Mouse (Mus musculus) midbrain, postnatal 0 days (tissue): ENCODE results near the gene Card11. TPM values are rescaled to one million over a fixed set of nuclear protein-coding genes. Genes with fewer than 3 reads are reported as not detected.

Experiments used
- ATAC-seq: fragments of 200-750 bp; cut with Nextera tagmentation; 2 replicates; pipeline ENCODE4 v1.8.0; 2017; ENCODE audit warnings: moderate number of reproducible peaks, mild to moderate bottlenecking, moderate TSS enrichment, moderate library complexity; ENCODE audit not compliant: low FRiP score
- DNase-seq: peaks from one replicate; pipeline ENCODE4 v3.0.0-alpha.2; 2015; ENCODE audit warnings: low spot score
- H3K27ac ChIP-seq: fragments of 300-500 bp; sonication (generic); 2 replicates; pipeline ENCODE4 v1.5.1; 2014; ENCODE audit warnings: low read depth, mild to moderate bottlenecking, low read length, mixed read lengths
- H3K27me3 ChIP-seq: fragments of 300-500 bp; sonication (generic); 2 replicates; pipeline ENCODE4 v1.6.1; 2014; ENCODE audit warnings: low read length, control low read depth, mixed read lengths; ENCODE audit not compliant: insufficient read depth
- H3K36me3 ChIP-seq: fragments of 300-500 bp; sonication (generic); 2 replicates; pipeline ENCODE4 v1.6.1; 2014; ENCODE audit warnings: low read length, control low read depth, mixed read lengths; ENCODE audit not compliant: insufficient read depth
- H3K4me1 ChIP-seq: fragments of 300-500 bp; sonication (generic); 2 replicates; pipeline ENCODE4 v1.6.1; 2014; ENCODE audit warnings: mild to moderate bottlenecking, control low read depth, antibody characterized with exemption, low read length, mixed read lengths; ENCODE audit not compliant: insufficient read depth
- H3K4me2 ChIP-seq: fragments of 300-500 bp; sonication (generic); 2 replicates; pipeline ENCODE4 v1.6.1; 2014; ENCODE audit warnings: low read depth, mild to moderate bottlenecking, low read length, mixed read lengths; ENCODE audit not compliant: poor library complexity, severe bottlenecking
- H3K4me3 ChIP-seq: fragments of 300-500 bp; sonication (generic); 2 replicates; pipeline ENCODE4 v1.5.1; 2014; ENCODE audit warnings: low read depth, mild to moderate bottlenecking, low read length, moderate library complexity
- H3K9ac ChIP-seq: fragments of 300-500 bp; sonication (generic); replicated peaks from 2 replicates; pipeline ENCODE4 v1.6.1; 2014; ENCODE audit warnings: mild to moderate bottlenecking, low read length, moderate library complexity, mixed read lengths; ENCODE audit not compliant: poor library complexity, severe bottlenecking
- H3K9me3 ChIP-seq: fragments of 300-500 bp; sonication (generic); 2 replicates; pipeline ENCODE4 v1.6.1; 2016; ENCODE audit warnings: low read length, control low read depth
- CTCF ChIP-seq: IDR thresholded peaks from 2 replicates; pipeline ENCODE4 v1.5.1; 2016; ENCODE audit warnings: antibody characterized with exemption, mild to moderate bottlenecking
- WGBS: fragments of 180-500 bp; shearing (Covaris S2); extraction: QIAGEN DNeasy Blood & Tissue Kit; methylation state at CpG from one replicate; pipeline ENCODE4 v1.1.7; 2014; 5-methylcytosine and 5-hydroxymethylcytosine counted together
- polyA plus RNA-seq: library from polyadenylated mRNA; unstranded; fragments of >200 nt; fragmentation: Nextera tagmentation; extraction: Ambion mirVana; gene quantifications from 2 replicates; pipeline ENCODE4 v1.2.1, GENCODE M21; 2015
- total RNA-seq: library from RNA; depleted of rRNA; stranded (reverse); fragments of >200 nt; gene quantifications from 2 replicates; pipeline ENCODE4 v1.2.3, GENCODE M21; 2014

Gene Card11
- total and polyA plus RNA-seq, 2 experiments from 2014 or later: 0.09 TPM; not detected in 1

GRCm38 (mm10) chr5:140940923-140941491, 59.4 kb downstream of the Card11 start:
- TF ChIP-seq CTCF: no peak
- Histone ChIP-seq H3K36me3 (no peaks in the 10 kb centered on the region), H3K9me3 (no peaks in the 10 kb centered on the region), H3K4me1 (0 out of 2 replicates have a peak, but pooled peaks cover 4% of the 10 kb centered on the region), H3K27me3 (no peaks in the 10 kb centered on the region), H3K4me3 (no peak overlapping the region), H3K27ac (no peak overlapping the region), H3K9ac (no peak overlapping the region), H3K4me2 (no peak overlapping the region)
- 66% methylated on average over 14 of the region's 14 CpGs for WGBS
- ATAC-seq (no peak), DNase-seq (peak; percentile 70)

- no peaks in the 10 kb centered on the region for H3K27me3 ChIP-seq
- DNase-seq: peak; percentile 36
- TF ChIP-seq CTCF: no peak
Measured at GRCm38 (mm10) chr5:140940257-140940922, 60.0 kb downstream of the Card11 start.

GRCm38 (mm10) chr5:140936816-140937215, 63.6 kb downstream of the Card11 start:
- WGBS: 74% methylated on average over 7 of the region's 7 CpGs
- H3K4me2 ChIP-seq: no peak overlapping the region
- H3K4me3 ChIP-seq: no peak overlapping the region
- TF ChIP-seq CTCF: no peak
- H3K4me1 ChIP-seq: 0 out of 2 replicates have a peak, but pooled peaks cover 4% of the 10 kb centered on the region
- H3K27ac ChIP-seq: no peak overlapping the region
- H3K27me3 ChIP-seq: no peaks in the 10 kb centered on the region
- ATAC-seq (no peak), DNase-seq (no peak)
- H3K9ac ChIP-seq: no peak overlapping the region
- H3K9me3 ChIP-seq: no peaks in the 10 kb centered on the region
- H3K36me3 ChIP-seq: no peaks in the 10 kb centered on the region

More at GRCm38 (mm10) chr5:140940257-140940922, 60.0 kb downstream of the Card11 start:
- 60% methylated on average over 5 of the region's 5 CpGs for WGBS
- Histone ChIP-seq H3K4me1 (0 out of 2 replicates have a peak, but pooled peaks cover 4% of the 10 kb centered on the region), H3K4me2 (no peak overlapping the region), H3K4me3 (no peak overlapping the region), H3K36me3 (no peaks in the 10 kb centered on the region), H3K9ac (no peak overlapping the region), H3K27ac (no peak overlapping the region), H3K9me3 (no peaks in the 10 kb centered on the region)
- ATAC-seq: no peak

GRCm38 (mm10) chr5:140935848-140936247, 64.5 kb downstream of the Card11 start:
- H3K4me3 ChIP-seq: no peak overlapping the region
- H3K27me3 ChIP-seq: no peaks in the 10 kb centered on the region
- DNase-seq: no peak
- 0 out of 2 replicates have a peak, but pooled peaks cover 4% of the 10 kb centered on the region for H3K4me1 ChIP-seq
- no peaks in the 10 kb centered on the region for H3K9me3 ChIP-seq
- no peaks in the 10 kb centered on the region for H3K36me3 ChIP-seq
- no peak overlapping the region for H3K4me2 ChIP-seq
- no peak overlapping the region for H3K9ac ChIP-seq
- no peak overlapping the region for H3K27ac ChIP-seq
- ATAC-seq: no peak
- no peak for TF ChIP-seq CTCF
- 88% methylated on average over 3 of the region's 3 CpGs for WGBS

- Histone ChIP-seq H3K4me3 (no peak overlapping the region), H3K9ac (no peak overlapping the region), H3K27ac (no peak overlapping the region), H3K4me1 (no peaks in the 10 kb centered on the region), H3K9me3 (no peaks in the 10 kb centered on the region), H3K4me2 (no peak overlapping the region), H3K27me3 (no peaks in the 10 kb centered on the region), H3K36me3 (no peaks in the 10 kb centered on the region)
- ATAC-seq (no peak), DNase-seq (peak; percentile 42)
- WGBS: 76% methylated on average over 9 of the region's 9 CpGs
- TF ChIP-seq CTCF: peak; percentile 35
Measured at GRCm38 (mm10) chr5:140934639-140935315, 65.6 kb downstream of the Card11 start.
